Mouse (Mus musculus): ENCODE measurements around the gene Efemp1. TPM values are rescaled to one million over a fixed set of nuclear protein-coding genes. Genes with fewer than 3 reads are reported as not detected.

Gene Efemp1
- polyA plus RNA-seq (2012; ENCODE audit: low replicate concordance): 0.16 TPM in 1 of 2 replicates, not detected in the other

GRCm38 (mm10) chr11:28853102-28853800 is at the start of gene Efemp1:
TSS of gene Efemp1 (plus strand) at chr11:28853204.

Data from hematopoietic multipotent progenitor cell, adult 10-12 weeks (in vitro differentiated cells).